Mouse (Mus musculus): Measurements from ENCODE around the gene Duxf3.

- TF ChIP-seq TAL1 (IDR thresholded peaks at IDR 0.05; ENCODE audit: low read length) (no peak), GATA1 (IDR thresholded peaks at IDR 0.05; ENCODE audit: low read length) (no peak)
Observed at GRCm38 (mm10) chr10:58211213-58211612, 21.3 kb downstream of the Duxf3 start.

Measured in erythroblast, embryonic 14.5 days (primary cell).